Mouse (Mus musculus): ENCODE data around the gene Fyn. TPM values are rescaled to one million over a fixed set of nuclear protein-coding genes. Genes with fewer than 3 reads are reported as not detected.

The Fyn gene
- total and polyA plus RNA-seq, 3 experiments: 14.9 to 42.4 (median 19.9) TPM

DNA sequence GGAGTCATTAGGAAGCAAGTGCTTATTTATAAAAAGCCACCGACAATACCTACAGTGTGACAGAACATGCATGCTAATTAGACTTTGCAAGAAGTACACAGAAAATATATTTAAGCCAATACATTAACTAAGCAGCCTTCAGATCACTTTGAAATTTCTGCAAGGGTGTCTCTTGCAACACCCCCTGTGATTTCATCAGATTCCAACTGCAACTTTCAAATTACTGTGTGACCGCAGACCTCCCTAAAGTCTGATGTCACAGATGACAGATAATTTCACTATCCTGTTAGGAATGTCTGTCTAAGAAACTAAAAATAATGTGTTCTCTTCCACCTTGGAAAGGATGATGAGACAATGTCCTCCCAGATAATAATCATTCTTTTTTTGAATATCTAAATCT lies 44.4 kb upstream of the Fyn start:
- no peak overlapping the region for H3K9ac ChIP-seq (ENCODE audit: insufficient read depth, low read depth)
- H3K36me3 ChIP-seq (replicated peaks in 1 of 2; ENCODE audit: control insufficient read depth in 1 of 2, insufficient read depth in 1 of 2, low read length in 1 of 2): no peaks in the 10 kb centered on the region
- dilution Hi-C loops (cut with MboI; ENCODE audit: extremely low pct_ligation_motif_present, extremely low pct_unique_long_range_greater_than_20kb, low sequenced_read_pairs) (no loop called here), in situ Hi-C loops (cut with MboI; ENCODE audit: low pct_ligation_motif_present, low pct_unique_long_range_greater_than_20kb, low sequenced_read_pairs) (no loop called here)
- H3K27me3 ChIP-seq (replicated peaks): no peaks in the 10 kb centered on the region
- DNase-seq (ENCODE audit: extremely low read depth): no peak
- TF ChIP-seq ETS1 (conservative IDR thresholded peaks at IDR 0.05; ENCODE audit: low read depth, low read length) (no peak), RAD21 (IDR thresholded peaks at IDR 0.05; ENCODE audit: low read depth, low read length) (no peak), ZNF384 (IDR thresholded peaks at IDR 0.05; ENCODE audit: low read depth, low read length) (no peak), POLR2AphosphoS2 (IDR thresholded peaks at IDR 0.05; ENCODE audit: low read depth, low read length) (no peak), CHD2 (IDR thresholded peaks at IDR 0.05; ENCODE audit: low read length) (no peak), HCFC1 (IDR thresholded peaks at IDR 0.05; ENCODE audit: low read depth, low read length) (no peak), RCOR1 (conservative IDR thresholded peaks at IDR 0.05; ENCODE audit: low read depth, low read length) (no peak)
- H3K79me2 ChIP-seq (replicated peaks; ENCODE audit: control insufficient read depth, extremely low read depth, insufficient read depth, poor library complexity, severe bottlenecking): no peaks in the 10 kb centered on the region
- peaks cover 12 to 33% of the 10 kb centered on the region in 2 experiments for H3K4me1 ChIP-seq (ENCODE audit: control insufficient read depth in 1 of 2, insufficient read depth in 2 of 2)
- H3K9me3 ChIP-seq (replicated peaks; ENCODE audit: low read length): no peaks in the 10 kb centered on the region
- H3K4me2 ChIP-seq (ENCODE audit: insufficient read depth, low read depth, poor library complexity, severe bottlenecking): no peak overlapping the region
- H3K4me3 ChIP-seq (replicated peaks in 1 of 3; ENCODE audit: low read depth in 2 of 3, low read length in 2 of 3, poor library complexity in 1 of 3): no peak overlapping the region
- H3K27ac ChIP-seq (ENCODE audit: insufficient read depth, low read depth): no peak overlapping the region

DNA sequence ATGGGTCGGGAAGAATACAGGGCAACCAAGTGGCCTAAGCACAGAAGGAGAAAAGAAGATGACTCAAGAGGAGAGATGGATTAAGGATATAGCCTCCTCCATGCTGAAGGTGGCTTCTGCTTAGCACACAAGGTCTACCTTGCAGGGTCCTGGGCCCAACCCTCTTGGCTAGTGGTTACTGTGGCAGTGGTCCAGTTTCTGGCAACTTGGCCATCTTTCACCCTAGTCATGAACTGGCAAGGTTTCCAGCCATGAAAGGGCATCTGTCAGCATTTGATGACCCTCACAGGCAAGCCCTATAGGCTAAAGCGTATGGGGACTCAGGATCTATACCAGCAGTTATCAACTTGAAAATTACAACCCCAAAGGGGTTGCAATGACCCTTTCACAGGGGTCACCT lies 40.0 kb upstream of the Fyn start:
- H3K36me3 ChIP-seq (replicated peaks in 1 of 2; ENCODE audit: control insufficient read depth in 1 of 2, insufficient read depth in 1 of 2, low read length in 1 of 2): no peaks in the 10 kb centered on the region
- DNase-seq (ENCODE audit: extremely low read depth): no peak

DNA sequence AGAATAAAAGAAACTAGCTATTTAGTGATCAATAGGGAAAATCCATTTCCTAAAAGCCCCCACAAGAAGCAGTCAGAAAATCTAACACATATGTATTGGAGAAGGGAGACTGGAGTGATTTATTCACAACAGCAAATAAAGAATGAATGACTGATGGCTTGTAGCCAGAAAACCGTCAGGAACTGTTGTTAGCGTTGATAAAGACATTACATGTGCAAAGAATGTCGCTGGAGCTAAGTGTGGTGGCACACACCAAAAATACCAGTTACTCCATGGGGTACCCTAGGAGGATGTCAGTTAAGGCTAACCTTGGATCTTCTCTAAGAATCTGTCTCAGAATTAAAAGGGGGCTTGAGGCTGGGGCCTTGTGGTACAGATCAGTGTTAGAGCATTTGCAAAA lies 34.3 kb upstream of the Fyn start:
- H3K4me2 ChIP-seq (ENCODE audit: insufficient read depth, low read depth, poor library complexity, severe bottlenecking): no peak overlapping the region
- in situ Hi-C loops (cut with MboI; ENCODE audit: low pct_ligation_motif_present, low pct_unique_long_range_greater_than_20kb, low sequenced_read_pairs) (no loop called here), dilution Hi-C loops (cut with MboI; ENCODE audit: extremely low pct_ligation_motif_present, extremely low pct_unique_long_range_greater_than_20kb, low sequenced_read_pairs) (no loop called here)
- TF ChIP-seq HCFC1 (IDR thresholded peaks at IDR 0.05; ENCODE audit: low read depth, low read length): no peak
- no peak for TF ChIP-seq MAFK (IDR thresholded peaks at IDR 0.05; ENCODE audit: insufficient replicate concordance, low read length)
- no peak for TF ChIP-seq PAX5 (IDR thresholded peaks at IDR 0.05; ENCODE audit: low read length)
- no peak for TF ChIP-seq NELFE (IDR thresholded peaks at IDR 0.05; ENCODE audit: low read depth, low read length)
- no peak for TF ChIP-seq JUN (IDR thresholded peaks at IDR 0.05; ENCODE audit: insufficient read depth, low read depth, low read length)
- TF ChIP-seq ZC3H11A (IDR thresholded peaks at IDR 0.05; ENCODE audit: low read depth, low read length): no peak
- TF ChIP-seq RAD21 (IDR thresholded peaks at IDR 0.05; ENCODE audit: low read depth, low read length): no peak
- TF ChIP-seq BHLHE40 (IDR thresholded peaks at IDR 0.05; ENCODE audit: low read depth, low read length): no peak
- no peak for TF ChIP-seq EP300 (IDR thresholded peaks at IDR 0.05; ENCODE audit: low read length)
- no peak for TF ChIP-seq IRF4 (IDR thresholded peaks at IDR 0.05; ENCODE audit: low read depth, low read length)
- TF ChIP-seq GABPA (IDR thresholded peaks at IDR 0.05; ENCODE audit: insufficient replicate concordance, low read depth, low read length): no peak
- TF ChIP-seq CTCF (conservative IDR thresholded peaks at IDR 0.05 in 1 of 2, IDR thresholded peaks at IDR 0.05 in 1 of 2; ENCODE audit: low read depth in 2 of 2, low read length in 2 of 2): no peak
- TF ChIP-seq ZNF384 (IDR thresholded peaks at IDR 0.05; ENCODE audit: low read depth, low read length): no peak
- TF ChIP-seq MXI1 (IDR thresholded peaks at IDR 0.05; ENCODE audit: low read depth, low read length): no peak
- TF ChIP-seq ETS1 (conservative IDR thresholded peaks at IDR 0.05; ENCODE audit: low read depth, low read length): no peak
- no peak for TF ChIP-seq CHD1 (IDR thresholded peaks at IDR 0.05; ENCODE audit: low read depth, low read length)
- no peak for TF ChIP-seq ZKSCAN1 (IDR thresholded peaks at IDR 0.05; ENCODE audit: borderline replicate concordance, low read depth, low read length)
- H3K9ac ChIP-seq (ENCODE audit: insufficient read depth, low read depth): no peak overlapping the region
- H3K9me3 ChIP-seq (replicated peaks; ENCODE audit: low read length): peaks cover 14% of the 10 kb centered on the region
- H3K27me3 ChIP-seq (replicated peaks): no peaks in the 10 kb centered on the region
- no peaks in the 10 kb centered on the region for H3K36me3 ChIP-seq (replicated peaks in 1 of 2; ENCODE audit: control insufficient read depth in 1 of 2, insufficient read depth in 1 of 2, low read length in 1 of 2)
- H3K27ac ChIP-seq (ENCODE audit: insufficient read depth, low read depth): no peak overlapping the region
- no peak for DNase-seq (ENCODE audit: extremely low read depth)
- no peak overlapping the region for H3K4me3 ChIP-seq (replicated peaks in 1 of 3; ENCODE audit: low read depth in 2 of 3, low read length in 2 of 3, poor library complexity in 1 of 3)
- H3K4me1 ChIP-seq (ENCODE audit: control insufficient read depth in 1 of 2, insufficient read depth in 2 of 2): peaks cover 2 to 14% of the 10 kb centered on the region in 2 experiments; a peak in 2 of 4 replicates
- H3K79me2 ChIP-seq (replicated peaks; ENCODE audit: control insufficient read depth, extremely low read depth, insufficient read depth, poor library complexity, severe bottlenecking): no peaks in the 10 kb centered on the region

More for the DNA sequence above, 40.0 kb upstream of the Fyn start:
- Histone ChIP-seq H3K4me1 (ENCODE audit: control insufficient read depth in 1 of 2, insufficient read depth in 2 of 2) (peaks cover 0 to 10% of the 10 kb centered on the region in 2 experiments; a peak in 1 of 4 replicates), H3K9me3 (replicated peaks; ENCODE audit: low read length) (peaks cover 14% of the 10 kb centered on the region), H3K4me3 (replicated peaks in 1 of 3; ENCODE audit: low read depth in 2 of 3, low read length in 2 of 3, poor library complexity in 1 of 3) (no peak overlapping the region), H3K9ac (ENCODE audit: insufficient read depth, low read depth) (no peak overlapping the region), H3K79me2 (replicated peaks; ENCODE audit: control insufficient read depth, extremely low read depth, insufficient read depth, poor library complexity, severe bottlenecking) (no peaks in the 10 kb centered on the region), H3K27me3 (replicated peaks) (no peaks in the 10 kb centered on the region), H3K4me2 (ENCODE audit: insufficient read depth, low read depth, poor library complexity, severe bottlenecking) (no peak overlapping the region), H3K27ac (ENCODE audit: insufficient read depth, low read depth) (no peak overlapping the region)
- TF ChIP-seq RCOR1 (conservative IDR thresholded peaks at IDR 0.05; ENCODE audit: low read depth, low read length) (no peak), HCFC1 (IDR thresholded peaks at IDR 0.05; ENCODE audit: low read depth, low read length) (no peak), EP300 (IDR thresholded peaks at IDR 0.05; ENCODE audit: low read length) (no peak), PAX5 (IDR thresholded peaks at IDR 0.05; ENCODE audit: low read length) (no peak), ETS1 (conservative IDR thresholded peaks at IDR 0.05; ENCODE audit: low read depth, low read length) (no peak), POLR2A (IDR thresholded peaks at IDR 0.05; ENCODE audit: low read depth, low read length) (no peak)
- in situ Hi-C loops (cut with MboI; ENCODE audit: low pct_ligation_motif_present, low pct_unique_long_range_greater_than_20kb, low sequenced_read_pairs): no loop called here
- dilution Hi-C loops (cut with MboI; ENCODE audit: extremely low pct_ligation_motif_present, extremely low pct_unique_long_range_greater_than_20kb, low sequenced_read_pairs): no loop called here
